Mouse (Mus musculus): ENCODE data around the gene Poldip2.
A peak's percentile ranks its signal among the peaks of the same experiment; 100 is the strongest.

Gene Poldip2

GRCm38 (mm10) chr11:78512025-78512957 is at the start of gene Poldip2, which contains the start of gene Tmem199:
Poldip2 (plus strand) TSS chr11:78512193.
Tmem199 (minus strand) TSS chr11:78512172.
- peak; percentile 94 for DNase-seq (ENCODE audit: extremely low spot score, low spot score)

GRCm38 (mm10) chr11:78462669-78463068 is 49.3 kb upstream of the Poldip2 start:
- DNase-seq (ENCODE audit: extremely low spot score, low spot score): no peak

- DNase-seq (ENCODE audit: extremely low spot score, low spot score): no peak
Measured at GRCm38 (mm10) chr11:78463286-78464036, 48.5 kb upstream of the Poldip2 start.

DNA sequence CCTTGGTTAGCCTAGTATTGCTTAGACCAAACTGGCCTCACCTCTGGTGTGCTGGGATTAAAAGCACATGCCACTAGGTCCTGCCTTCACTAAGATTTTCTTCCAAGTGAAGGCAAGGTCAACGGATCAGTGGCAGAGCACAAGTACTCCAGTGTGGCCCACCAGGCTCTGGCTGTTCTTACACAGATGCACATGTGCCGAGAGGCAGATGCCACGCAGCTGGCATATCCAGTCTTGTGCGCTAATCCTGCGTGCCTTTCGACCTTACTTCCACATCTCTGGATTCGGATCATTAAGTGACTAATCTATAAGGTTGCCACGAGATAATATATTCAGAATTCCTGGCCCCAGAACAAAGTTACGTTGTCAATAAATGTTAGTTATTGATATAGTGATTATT is 46.9 kb upstream of the Poldip2 start:
- peak; percentile 18 for DNase-seq (ENCODE audit: extremely low spot score, low spot score)

DNA sequence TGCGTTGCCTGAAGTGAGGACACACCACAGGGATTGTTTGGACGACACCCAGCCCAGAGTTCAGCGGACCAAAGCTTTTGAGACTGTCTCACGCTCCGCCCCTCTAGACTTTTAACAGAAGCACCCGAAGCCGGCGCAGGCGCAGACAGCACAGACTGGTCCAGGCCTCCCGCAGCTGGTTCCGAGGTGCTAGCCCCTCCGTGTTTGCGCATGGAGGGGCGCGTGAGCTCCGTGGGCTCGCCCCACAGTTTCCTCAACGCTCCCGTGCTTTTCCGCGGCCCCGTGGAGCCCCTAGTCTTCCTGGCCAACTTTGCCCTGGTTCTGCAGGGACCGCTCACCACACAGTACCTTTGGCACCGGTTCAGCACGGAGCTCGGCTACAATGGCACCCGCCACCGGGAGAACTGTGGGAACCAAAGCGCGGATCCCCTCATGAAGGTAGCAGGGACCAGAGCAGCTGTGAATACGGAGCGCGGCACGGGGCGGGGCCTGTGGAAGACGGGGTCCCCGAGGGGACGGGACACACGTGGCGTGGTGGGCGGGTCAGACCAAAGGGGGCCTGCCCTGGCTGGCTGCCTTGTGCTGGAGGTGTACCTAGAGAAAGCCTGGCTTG is 46.3 kb upstream of the Poldip2 start, which contains the start of gene Slc46a1:
Gene Slc46a1 (plus strand): TSS at position 130 of the 613 bp plus-strand sequence.
- peak; percentile 84 for DNase-seq (ENCODE audit: extremely low spot score, low spot score)

DNA sequence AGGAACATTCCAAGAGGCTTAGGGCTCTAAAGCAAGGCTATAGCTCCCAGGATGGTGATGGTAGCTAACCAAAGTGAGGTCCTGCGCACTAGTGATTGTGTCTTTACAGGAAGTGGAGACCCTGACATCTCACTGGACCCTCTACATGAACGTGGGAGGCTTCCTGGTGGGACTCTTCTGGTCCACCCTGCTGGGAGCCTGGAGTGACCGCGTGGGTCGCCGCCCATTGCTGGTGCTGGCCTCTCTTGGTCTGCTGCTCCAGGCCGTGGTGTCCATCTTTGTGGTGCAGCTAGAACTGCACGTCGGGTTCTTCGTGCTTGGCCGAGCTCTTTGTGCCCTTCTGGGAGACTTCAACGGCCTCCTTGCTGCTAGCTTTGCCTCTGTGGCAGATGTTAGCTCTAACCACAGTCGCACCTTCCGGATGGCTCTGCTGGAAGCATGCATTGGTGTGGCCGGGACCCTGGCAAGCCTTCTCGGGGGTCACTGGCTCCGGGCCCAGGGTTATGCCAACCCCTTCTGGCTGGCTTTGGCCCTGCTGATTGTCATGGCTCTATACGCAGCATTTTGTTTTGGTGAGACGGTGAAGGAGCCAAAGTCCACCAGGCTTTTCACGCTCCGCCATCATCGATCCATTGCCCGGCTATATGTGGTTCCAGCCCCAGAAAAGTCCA is 45.6 kb upstream of the Poldip2 start:
- DNase-seq (ENCODE audit: extremely low spot score, low spot score): no peak

DNA sequence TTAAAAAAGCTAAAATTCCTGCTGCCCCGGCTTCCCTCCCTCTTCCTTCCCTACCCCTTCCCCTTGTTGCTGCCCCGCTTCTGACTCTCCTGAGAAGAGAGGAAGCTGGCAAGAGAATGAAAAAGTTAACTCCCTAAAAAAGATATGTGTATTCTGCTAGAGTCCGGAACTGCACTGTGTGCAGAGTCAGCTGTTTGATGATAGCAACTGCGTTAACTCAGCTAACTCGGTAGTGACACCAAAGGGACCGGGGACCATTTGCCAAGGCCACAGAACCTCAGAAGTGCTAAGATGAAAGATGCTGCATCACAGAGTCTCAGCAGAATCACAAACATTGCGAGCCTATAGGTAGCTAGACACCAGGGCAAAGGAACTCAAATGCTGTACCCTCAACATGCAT is 44.5 kb upstream of the Poldip2 start:
- no peak for DNase-seq (ENCODE audit: extremely low spot score, low spot score)

DNA sequence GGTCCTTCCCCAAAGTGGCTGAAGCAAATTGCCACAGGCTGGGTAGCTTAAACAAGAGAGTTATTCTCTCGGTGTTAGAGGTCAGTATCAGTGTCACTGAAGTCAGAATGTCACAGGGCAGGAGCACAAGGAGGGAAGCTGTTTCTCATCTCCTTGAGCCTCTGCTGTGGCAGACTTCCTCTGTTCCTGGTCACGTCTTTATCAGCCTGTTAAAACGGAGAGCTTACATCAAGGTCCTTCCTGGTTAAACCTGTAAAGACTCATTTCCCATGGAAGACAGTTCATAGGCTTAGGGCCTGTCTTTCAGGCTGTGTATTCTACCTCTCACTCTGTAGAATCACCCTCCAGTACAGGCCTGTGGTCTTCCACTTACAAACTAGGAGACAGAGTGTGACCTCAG is 44.1 kb upstream of the Poldip2 start:
- DNase-seq (ENCODE audit: extremely low spot score, low spot score): no peak

- DNase-seq (ENCODE audit: extremely low spot score, low spot score): no peak
Measured at GRCm38 (mm10) chr11:78471326-78472103, 40.5 kb upstream of the Poldip2 start.

- no peak for DNase-seq (ENCODE audit: extremely low spot score, low spot score)
Measured at GRCm38 (mm10) chr11:78475289-78475688, 36.7 kb upstream of the Poldip2 start.

- no peak for DNase-seq (ENCODE audit: extremely low spot score, low spot score)
Measured at GRCm38 (mm10) chr11:78483639-78484038, 28.4 kb upstream of the Poldip2 start.

GRCm38 (mm10) chr11:78488168-78488567 is 23.8 kb upstream of the Poldip2 start:
- peak; percentile 81 for DNase-seq (ENCODE audit: extremely low spot score, low spot score)

GRCm38 (mm10) chr11:78490781-78491241 is 21.2 kb upstream of the Poldip2 start:
- DNase-seq (ENCODE audit: extremely low spot score, low spot score): peak; percentile 57

GRCm38 (mm10) chr11:78495904-78496303 is 16.1 kb upstream of the Poldip2 start:
- peak; percentile 49 for DNase-seq (ENCODE audit: extremely low spot score, low spot score)

- DNase-seq (ENCODE audit: extremely low spot score, low spot score): peak; percentile 70
Measured at GRCm38 (mm10) chr11:78497071-78497541, 14.9 kb upstream of the Poldip2 start.

DNA sequence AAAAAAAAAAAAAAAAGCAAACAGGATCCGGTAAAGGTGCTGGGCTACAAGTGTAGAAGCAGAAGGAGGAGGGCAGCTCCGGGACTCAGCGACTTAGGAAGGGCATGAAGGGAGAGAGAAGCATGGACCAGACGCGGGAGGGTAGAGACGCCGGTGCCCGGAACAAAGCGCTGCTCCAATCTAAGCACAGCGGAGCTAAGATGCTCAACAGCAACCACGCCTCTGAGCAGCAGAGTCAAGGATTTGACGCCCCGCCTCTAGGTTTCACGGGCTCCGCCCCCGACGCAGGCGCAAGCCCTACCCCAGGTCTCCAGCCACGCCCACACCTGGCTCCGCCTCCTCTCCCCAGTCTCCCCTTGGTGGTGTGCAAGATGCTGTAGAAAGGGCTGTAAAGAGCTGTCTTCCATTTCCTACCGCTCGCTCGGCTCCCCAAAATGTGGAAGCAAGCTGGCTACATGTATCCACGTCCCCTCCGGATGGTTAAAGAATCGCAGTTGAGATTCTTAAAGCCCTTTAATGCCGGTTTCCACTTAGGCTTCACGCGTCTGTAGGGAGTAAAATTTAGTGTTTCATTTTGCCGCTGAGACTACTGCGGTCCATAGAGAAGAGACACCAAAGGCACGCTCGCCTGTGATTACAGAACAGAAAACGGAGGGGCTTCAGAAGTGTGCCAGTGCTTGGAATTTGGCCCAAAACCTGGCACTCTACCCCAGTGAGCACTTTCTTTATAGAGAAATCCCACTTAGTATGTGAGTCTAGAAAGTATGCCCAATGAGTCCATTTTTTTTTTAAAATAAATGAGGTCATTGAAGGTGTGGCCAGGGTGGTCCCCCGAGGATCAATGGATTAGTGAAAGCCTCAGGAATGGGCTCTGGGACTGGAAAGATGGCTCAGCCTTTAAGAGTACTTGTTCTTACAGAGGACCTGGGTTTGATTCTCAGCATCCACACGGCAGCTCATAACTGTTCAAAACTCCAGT is 14.2 kb upstream of the Poldip2 start, which contains the start of gene Sarm1:
Gene Sarm1 (minus strand): TSS at position 211 of the 979 bp plus-strand sequence.
- peak; percentile 93 for DNase-seq (ENCODE audit: extremely low spot score, low spot score)

GRCm38 (mm10) chr11:78499004-78499403 is 13.0 kb upstream of the Poldip2 start, which contains the start of gene Vtn:
Vtn (plus strand) TSS chr11:78499091.
- DNase-seq (ENCODE audit: extremely low spot score, low spot score): no peak

DNA sequence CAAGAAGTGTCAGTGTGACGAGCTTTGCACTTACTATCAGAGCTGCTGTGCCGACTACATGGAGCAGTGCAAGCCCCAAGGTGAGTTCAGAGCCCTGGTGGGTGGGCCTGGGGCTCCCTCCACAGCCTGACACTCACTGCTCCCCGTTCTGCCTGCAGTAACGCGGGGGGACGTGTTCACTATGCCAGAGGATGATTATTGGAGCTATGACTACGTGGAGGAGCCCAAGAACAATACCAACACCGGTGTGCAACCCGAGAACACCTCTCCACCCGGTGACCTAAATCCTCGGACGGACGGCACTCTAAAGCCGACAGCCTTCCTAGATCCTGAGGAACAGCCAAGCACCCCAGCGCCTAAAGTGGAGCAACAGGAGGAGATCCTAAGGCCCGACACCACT is 12.4 kb upstream of the Poldip2 start:
- DNase-seq (ENCODE audit: extremely low spot score, low spot score): no peak

Measured in neural tube, embryonic 10.5 days (tissue).